Mouse (Mus musculus): Measurements from ENCODE around the gene Npat.
A peak's percentile ranks its signal among the peaks of the same experiment; 100 is the strongest.

The Npat gene

DNA sequence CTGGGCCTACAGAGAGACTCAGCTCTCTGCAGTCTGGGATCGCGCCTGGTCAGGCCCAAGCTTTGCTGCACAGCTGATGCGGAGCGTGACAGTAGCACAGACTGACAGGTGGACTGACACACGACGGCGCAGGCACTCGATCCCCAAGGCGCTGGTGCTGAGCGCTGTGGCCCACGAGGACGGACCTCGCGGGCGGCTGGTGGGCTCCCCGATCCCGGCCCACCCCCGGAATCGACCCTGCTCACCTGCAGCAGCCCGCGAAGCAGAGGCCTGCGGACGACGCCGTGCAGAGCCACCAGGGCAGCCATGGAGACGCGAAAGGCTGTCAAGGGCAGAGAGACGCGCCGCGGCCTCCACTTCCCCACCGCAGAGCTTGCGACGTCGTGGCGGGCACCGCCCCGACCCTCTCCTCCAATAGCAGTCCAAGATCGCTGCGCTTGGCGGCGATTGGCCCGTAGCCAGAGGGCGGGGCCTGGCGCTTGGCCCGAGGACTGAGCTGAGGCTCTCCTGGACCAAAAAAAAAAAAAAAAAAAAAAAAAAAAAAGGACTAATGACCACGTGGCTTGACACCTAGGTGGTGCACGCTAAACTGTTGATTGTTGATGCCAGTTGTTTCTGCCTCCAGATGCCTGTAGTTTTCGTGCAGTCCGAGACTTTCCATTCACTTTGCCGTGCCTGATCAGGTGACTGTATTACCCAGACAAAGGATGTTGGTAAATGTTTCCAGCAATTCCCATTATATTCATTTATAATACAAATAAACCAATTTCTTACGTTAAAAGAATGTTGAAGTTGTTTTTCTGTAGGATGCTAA is 73.3 kb downstream of the Npat start, which contains the start of gene Acat1:
TSS of gene Acat1 (minus strand) at position 415 of the 814 bp plus-strand sequence.
- peak; percentile 93 to 94 for DNase-seq (ENCODE audit: low spot score in 2 of 2)

DNA sequence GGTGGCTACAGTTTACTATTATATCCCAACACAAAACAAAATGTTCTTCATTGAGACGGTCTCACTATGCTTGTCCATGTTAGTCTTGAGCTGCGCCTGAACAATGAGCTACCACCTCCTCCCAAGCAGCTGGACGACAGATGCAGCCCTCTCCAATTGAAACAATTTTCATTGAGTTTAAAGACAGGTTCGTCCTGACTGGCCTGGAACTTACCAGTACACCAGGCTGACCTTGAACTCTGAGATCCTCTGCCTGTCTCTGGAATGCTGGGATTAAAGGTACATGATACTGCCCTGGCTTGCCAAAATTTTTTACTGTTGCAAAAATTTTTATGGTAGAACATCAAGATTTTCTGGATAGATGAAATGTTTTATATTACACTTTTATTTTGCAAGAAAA is 77.4 kb downstream of the Npat start:
- DNase-seq (ENCODE audit: low spot score in 2 of 2) = no peak

DNA sequence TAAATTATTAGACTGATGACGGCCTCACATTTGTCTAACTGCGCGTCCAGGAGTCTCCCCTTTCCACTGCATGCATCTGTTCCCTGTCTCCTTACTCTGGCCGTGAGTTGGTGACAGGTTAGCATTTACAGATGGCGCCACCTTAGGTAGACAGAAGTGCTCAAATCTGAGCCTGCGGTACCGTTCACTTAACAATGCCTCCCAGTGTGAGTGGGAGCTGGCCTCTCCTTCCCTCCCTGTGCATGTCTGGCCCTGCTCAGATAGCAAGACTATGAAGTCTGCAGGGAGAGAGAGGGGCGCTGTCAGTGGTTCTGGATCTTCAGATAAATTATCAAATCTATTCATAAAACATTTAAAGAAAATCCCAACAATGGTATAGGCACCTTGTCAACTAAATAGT is 78.4 kb downstream of the Npat start:
- DNase-seq (ENCODE audit: low spot score in 2 of 2) = no peak

Data from frontal cortex, postnatal 36 days (tissue).